14 mouse cellular contexts compared by ENCODE assay signal in genomic region chr14:27296987-27297386, GRCm38 (mm10).
A peak's percentile ranks its signal among the peaks of the same experiment; 100 is the strongest.
DNase-seq lines count a peak whose midpoint lies in the region; ATAC-seq and TF ChIP-seq lines count a peak whose summit lies in the region.
"Had no signal": no experiment of that assay in that cellular context is flagged by ENCODE, and none has a peak within 500 bp of the region (broad histone marks: within the 10 kb centered on the region; RNA-seq: fewer than 3 reads in every experiment).

No protein-coding gene starts in this region.

- 79% methylated on average over 5 of the region's 5 CpGs for WGBS in heart, embryonic 11.5 days (ENCODE audit: insufficient replicate concordance)
- 40% methylated on average over 5 of the region's 5 CpGs for WGBS in small intestine, adult 2 months
- 89% methylated on average over 5 of the region's 5 CpGs for WGBS in hindbrain, embryonic 12.5 days

- no peak overlapping the region for H3K9ac ChIP-seq in heart, embryonic 11.5 days (ENCODE audit: low read depth, low read length)
- H3K9ac ChIP-seq in hindbrain, embryonic 12.5 days = no peak overlapping the region
- H3K9ac ChIP-seq: forebrain, embryonic 13.5 days; hindbrain, embryonic 13.5 days; midbrain, embryonic 12.5 days had no signal

- no peak overlapping the region for H3K4me2 ChIP-seq in heart, embryonic 11.5 days
- H3K4me2 ChIP-seq in hindbrain, embryonic 12.5 days (replicated peaks) = no peak overlapping the region
- H3K4me2 ChIP-seq: forebrain, embryonic 13.5 days; hindbrain, embryonic 13.5 days; midbrain, embryonic 12.5 days had no signal

- no peaks in the 10 kb centered on the region for H3K36me3 ChIP-seq in heart, embryonic 11.5 days (ENCODE audit: control insufficient read depth, insufficient read depth, low read length)
- H3K36me3 ChIP-seq in small intestine, adult 2 months (ENCODE audit: control insufficient read depth, insufficient read depth, low read length) = no peaks in the 10 kb centered on the region
- H3K36me3 ChIP-seq in hindbrain, embryonic 12.5 days = no peaks in the 10 kb centered on the region
- H3K36me3 ChIP-seq: hindbrain, embryonic 13.5 days; midbrain, embryonic 12.5 days had no signal

- H3K27ac ChIP-seq in heart, embryonic 11.5 days (ENCODE audit: low read depth, low read length) = no peak overlapping the region
- H3K27ac ChIP-seq in small intestine, adult 2 months (ENCODE audit: insufficient read depth, low read depth, low read length) = peak overlapping the region; percentile 63
- H3K27ac ChIP-seq in hindbrain, embryonic 12.5 days = no peak overlapping the region
- H3K27ac ChIP-seq: forebrain, embryonic 13.5 days; hindbrain, embryonic 13.5 days; midbrain, embryonic 12.5 days had no signal

- peak; percentile 84 for DNase-seq in heart, adult 11 months
- peak; percentile 91 for DNase-seq in kidney, adult 9 months
- peak; percentile 19 for DNase-seq in liver
- no peak for DNase-seq in retina, embryonic 14.5 days (ENCODE audit: low spot score)
- DNase-seq in urinary bladder, postnatal 10 days (ENCODE audit: low spot score) = no peak
- DNase-seq: adrenal gland, postnatal 14 days; cerebellum, postnatal 10 days had no signal

- 0 out of 2 replicates have a peak, but pooled peaks cover 5% of the 10 kb centered on the region for H3K4me1 ChIP-seq in heart, embryonic 11.5 days (ENCODE audit: control insufficient read depth, insufficient read depth, low read length)
- peaks cover 7% of the 10 kb centered on the region; the same call in 1 of the 2 replicates for H3K4me1 ChIP-seq in small intestine, adult 2 months (ENCODE audit: control insufficient read depth, insufficient read depth, insufficient read length, low read length)
- H3K4me1 ChIP-seq in hindbrain, embryonic 12.5 days = no peaks in the 10 kb centered on the region
- H3K4me1 ChIP-seq: forebrain, embryonic 13.5 days; hindbrain, embryonic 13.5 days; midbrain, embryonic 12.5 days had no signal

- no peak for TF ChIP-seq CTCF in small intestine, adult 2 months (IDR thresholded peaks at IDR 0.05; ENCODE audit: extremely low read depth, insufficient read length, insufficient replicate concordance, low read depth, low read length)

- H3K4me3 ChIP-seq in heart, embryonic 11.5 days (ENCODE audit: low read depth, low read length) = no peak overlapping the region
- no peak overlapping the region for H3K4me3 ChIP-seq in small intestine, adult 2 months (ENCODE audit: low read depth, low read length)
- no peak overlapping the region for H3K4me3 ChIP-seq in hindbrain, embryonic 12.5 days
- H3K4me3 ChIP-seq: forebrain, embryonic 13.5 days; hindbrain, embryonic 13.5 days; midbrain, embryonic 12.5 days had no signal

- no peaks in the 10 kb centered on the region for H3K9me3 ChIP-seq in heart, embryonic 11.5 days (replicated peaks; ENCODE audit: control insufficient read depth, low read length)
- no peaks in the 10 kb centered on the region for H3K9me3 ChIP-seq in hindbrain, embryonic 12.5 days (replicated peaks)
- H3K9me3 ChIP-seq: forebrain, embryonic 13.5 days; hindbrain, embryonic 13.5 days; midbrain, embryonic 12.5 days had no signal

- ATAC-seq in heart, embryonic 11.5 days (replicated peaks; ENCODE audit: insufficient number of reproducible peaks, low FRiP score, low TSS enrichment) = no peak
- ATAC-seq in hindbrain, embryonic 12.5 days (ENCODE audit: low FRiP score) = no peak
- ATAC-seq: forebrain, embryonic 13.5 days; lung, postnatal 0 days had no signal

- no peaks in the 10 kb centered on the region for H3K27me3 ChIP-seq in heart, embryonic 11.5 days (ENCODE audit: control insufficient read depth, insufficient read depth, low read length)
- no peaks in the 10 kb centered on the region for H3K27me3 ChIP-seq in small intestine, adult 2 months (ENCODE audit: control insufficient read depth, insufficient read depth, low read length)
- no peaks in the 10 kb centered on the region for H3K27me3 ChIP-seq in hindbrain, embryonic 12.5 days
- H3K27me3 ChIP-seq: forebrain, embryonic 13.5 days; hindbrain, embryonic 13.5 days; midbrain, embryonic 12.5 days had no signal

- no peak for TF ChIP-seq POLR2A in small intestine, adult 2 months (IDR thresholded peaks at IDR 0.05; ENCODE audit: low read depth, low read length)

Comparison
In these comparisons a context has a peak if more than half of its experiments do, and no peak if none do; other contexts are left out.
1. DNase-seq: peak in heart, adult 11 months (single experiment), kidney, adult 9 months (single experiment) and liver (single experiment); none in retina, embryonic 14.5 days (single experiment) and urinary bladder, postnatal 10 days (single experiment).